Mouse (Mus musculus) megakaryocyte-erythroid progenitor cell, adult 5-6 weeks (primary cell): ENCODE measurements around the gene Snap23. TPM values are rescaled to one million over a fixed set of nuclear protein-coding genes. Genes with fewer than 3 reads are reported as not detected.

Source experiments
- ATAC-seq: replicated peaks from 2 replicates; pipeline ENCODE4 v1.8.0; 2016; ENCODE audit warnings: mild to moderate bottlenecking, inconsistent platforms; ENCODE audit not compliant: severe bottlenecking, poor library complexity, low FRiP score, low TSS enrichment
- total RNA-seq, 2 experiments: library from RNA; stranded (forward) in 1 of 2; stranded (reverse) in 1 of 2; fragments of 200-1000, 215-1000 nt in 1 of 2; fragments of >200 nt in 1 of 2; fragmentation: Nextera tagmentation in 1 of 2; gene quantifications; 2 replicates each; pipeline ENCODE4 v1.2.3; 2014 to 2017

Gene Snap23
- total RNA-seq, 2 experiments from 2014 or later: 76.4 to 136 TPM

GRCm38 (mm10) chr2:120575978-120576377 lies 8.5 kb downstream of the Snap23 start:
- ATAC-seq: peak; percentile 92

DNA sequence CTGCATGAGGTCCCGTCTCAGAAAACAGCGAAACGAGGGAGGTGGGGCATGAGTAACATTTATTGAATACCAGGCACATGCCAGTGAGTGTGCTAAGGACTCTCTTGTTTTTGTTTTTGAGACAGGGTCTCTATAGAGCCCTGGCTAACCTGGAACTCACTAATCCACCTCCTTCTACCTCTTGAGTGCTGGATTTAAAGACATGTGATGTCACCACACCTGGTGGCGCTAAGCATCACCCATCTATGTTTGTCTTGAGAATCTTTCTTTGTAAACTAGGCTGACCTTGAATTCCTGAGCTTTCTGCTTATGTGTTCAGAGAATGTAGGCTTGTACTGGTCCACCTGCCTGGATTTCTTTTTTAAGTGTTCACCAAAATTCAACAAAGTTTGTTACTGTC lies 10.3 kb downstream of the Snap23 start:
- ATAC-seq: no peak

DNA sequence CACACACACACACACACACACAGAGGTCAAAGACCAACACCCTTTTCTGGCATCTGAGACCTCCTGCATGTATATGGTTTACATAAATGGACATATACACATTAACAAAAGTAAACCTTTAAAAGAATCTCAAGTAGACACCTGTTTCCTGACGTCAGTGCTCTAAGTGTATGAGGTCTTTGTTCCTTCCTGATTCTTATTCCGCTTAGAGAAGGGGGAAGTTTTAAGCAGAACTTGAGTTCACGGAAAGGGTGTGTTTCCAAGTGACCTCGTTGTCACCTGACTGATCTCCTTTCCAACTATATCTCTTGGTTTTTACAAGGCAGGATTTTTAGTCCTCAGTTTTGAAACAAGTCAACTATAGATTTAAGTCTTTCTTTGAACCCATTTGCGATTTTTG lies 10.8 kb downstream of the Snap23 start:
- ATAC-seq: no peak

GRCm38 (mm10) chr2:120589759-120590158 lies 22.3 kb downstream of the Snap23 start:
- ATAC-seq: no peak

GRCm38 (mm10) chr2:120592227-120592626 lies 24.8 kb downstream of the Snap23 start:
- no peak for ATAC-seq

DNA sequence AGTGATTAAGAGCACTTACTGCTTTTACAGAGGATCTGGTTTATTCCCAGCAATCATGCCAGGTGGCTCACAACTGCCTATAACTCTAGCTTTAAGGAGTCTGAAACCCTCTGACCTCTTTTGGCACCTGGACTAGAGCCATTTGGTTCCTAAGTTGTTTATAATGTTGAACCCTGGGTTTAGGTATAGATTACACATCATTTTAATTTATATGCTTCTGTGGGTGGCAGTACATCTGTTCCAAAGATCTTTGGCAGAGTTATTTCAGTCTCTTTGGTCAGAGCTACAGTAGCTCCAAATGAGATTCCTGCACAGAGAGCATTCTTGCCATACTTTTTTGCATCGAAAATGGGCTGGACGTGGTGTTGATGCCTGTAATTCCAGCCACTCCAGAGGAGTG lies 30.3 kb downstream of the Snap23 start:
- ATAC-seq: no peak

DNA sequence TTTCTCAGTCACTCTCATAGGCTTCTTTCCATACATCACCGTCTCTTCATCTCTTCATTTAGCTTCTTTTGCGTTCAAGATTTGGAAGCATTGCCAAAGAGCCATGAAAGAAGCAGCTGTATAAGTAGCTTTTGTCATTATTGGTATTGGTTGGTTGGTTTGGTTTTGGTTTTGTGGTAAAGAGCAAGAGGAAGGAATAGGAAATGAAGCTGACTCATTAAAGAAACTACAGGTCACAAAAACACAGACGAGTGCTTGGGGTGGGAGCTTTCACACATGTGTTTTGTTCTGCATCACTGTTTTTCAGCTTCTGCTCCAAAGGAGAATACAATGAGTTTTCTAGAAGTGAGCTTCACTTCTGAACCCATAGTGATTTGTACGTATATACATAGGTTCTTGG lies 32.0 kb downstream of the Snap23 start:
- no peak for ATAC-seq

GRCm38 (mm10) chr2:120606021-120606690 lies 38.7 kb downstream of the Snap23 start:
- 0 out of 2 replicates have a peak, but pooled peaks have one; percentile 36 for ATAC-seq

GRCm38 (mm10) chr2:120608830-120609723 lies 41.6 kb downstream of the Snap23 start, which contains the start of the genes Haus2 and Lrrc57:
TSS of gene Haus2 (plus strand) at chr2:120609383.
TSS of gene Lrrc57 (minus strand) at chr2:120609520.
- ATAC-seq: peak; percentile 93

- no peak for ATAC-seq
Measured at GRCm38 (mm10) chr2:120616279-120617163, 49.0 kb downstream of the Snap23 start.

DNA sequence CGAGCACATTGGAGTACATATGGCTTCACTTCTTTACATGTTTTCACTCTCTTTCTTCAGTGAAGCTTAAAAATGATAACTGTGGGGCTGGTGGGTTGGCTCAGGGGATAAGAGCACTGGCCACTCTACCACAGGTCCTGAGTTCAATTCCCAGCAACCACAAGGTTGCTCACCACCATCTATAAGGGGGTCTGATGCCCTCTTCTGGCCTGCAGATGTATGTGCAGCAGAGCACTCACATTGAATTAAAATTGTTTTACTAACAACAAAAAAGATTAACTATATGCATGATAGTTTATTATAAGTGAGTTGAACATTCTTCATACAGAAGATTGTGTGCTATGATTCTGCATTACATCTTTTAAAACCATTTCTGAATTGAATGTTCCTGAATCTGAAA lies 52.1 kb downstream of the Snap23 start:
- no peak for ATAC-seq

DNA sequence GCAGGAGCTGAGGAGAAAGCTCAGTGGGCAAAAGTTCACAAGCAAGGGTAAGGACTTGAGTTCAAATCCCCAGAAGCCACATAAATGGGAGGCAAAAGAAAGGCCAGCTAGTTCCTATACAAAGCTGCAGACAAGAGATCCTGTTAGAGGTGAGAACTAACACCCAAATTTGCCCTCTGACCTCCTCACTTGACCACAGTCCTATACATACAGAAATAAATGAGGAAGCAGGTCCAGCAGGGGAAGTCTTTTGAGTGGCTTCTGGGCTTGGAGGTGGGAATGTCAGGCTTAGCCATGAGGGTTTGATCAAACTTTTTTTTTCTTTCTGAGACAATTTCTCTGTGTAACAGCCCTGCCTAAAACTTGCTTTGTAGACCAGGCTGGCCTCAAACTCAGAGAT lies 55.4 kb downstream of the Snap23 start:
- no peak for ATAC-seq

DNA sequence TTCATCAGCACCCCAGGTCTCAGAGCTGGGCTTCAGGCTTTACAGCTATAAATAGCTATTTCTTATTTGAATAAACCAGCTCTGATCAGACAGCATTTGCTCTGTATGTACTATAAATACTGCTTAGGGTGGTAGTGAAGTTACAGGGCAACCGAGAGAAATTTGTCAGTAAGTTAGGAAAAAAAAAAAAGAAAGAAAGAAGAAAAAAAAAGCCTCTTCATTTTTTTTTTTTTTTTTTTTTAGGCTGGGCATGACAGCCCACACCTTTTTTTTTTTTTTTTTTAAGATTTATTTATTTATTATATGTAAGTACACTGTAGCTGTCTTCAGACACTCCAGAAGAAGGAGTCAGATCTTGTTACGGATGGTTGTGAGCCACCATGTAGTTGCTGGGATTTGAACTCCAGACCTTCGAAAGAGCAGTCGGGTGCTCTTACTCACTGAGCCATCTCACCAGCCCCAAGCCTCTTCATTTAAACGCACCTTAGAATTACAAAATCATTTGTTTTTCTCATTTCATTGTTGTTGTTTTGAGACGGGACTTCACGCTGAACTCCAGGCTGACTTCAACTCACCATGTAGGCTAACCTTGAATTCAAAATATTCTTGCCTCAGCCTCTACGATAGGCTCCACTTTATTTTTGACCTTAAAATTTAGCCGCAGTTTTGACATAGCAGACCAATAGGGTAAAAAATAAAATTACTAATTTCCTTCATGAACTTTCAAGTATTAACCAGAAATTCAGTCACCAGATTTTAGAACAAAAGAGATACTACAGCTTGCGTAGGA lies 60.8 kb downstream of the Snap23 start:
- no peak for ATAC-seq

DNA sequence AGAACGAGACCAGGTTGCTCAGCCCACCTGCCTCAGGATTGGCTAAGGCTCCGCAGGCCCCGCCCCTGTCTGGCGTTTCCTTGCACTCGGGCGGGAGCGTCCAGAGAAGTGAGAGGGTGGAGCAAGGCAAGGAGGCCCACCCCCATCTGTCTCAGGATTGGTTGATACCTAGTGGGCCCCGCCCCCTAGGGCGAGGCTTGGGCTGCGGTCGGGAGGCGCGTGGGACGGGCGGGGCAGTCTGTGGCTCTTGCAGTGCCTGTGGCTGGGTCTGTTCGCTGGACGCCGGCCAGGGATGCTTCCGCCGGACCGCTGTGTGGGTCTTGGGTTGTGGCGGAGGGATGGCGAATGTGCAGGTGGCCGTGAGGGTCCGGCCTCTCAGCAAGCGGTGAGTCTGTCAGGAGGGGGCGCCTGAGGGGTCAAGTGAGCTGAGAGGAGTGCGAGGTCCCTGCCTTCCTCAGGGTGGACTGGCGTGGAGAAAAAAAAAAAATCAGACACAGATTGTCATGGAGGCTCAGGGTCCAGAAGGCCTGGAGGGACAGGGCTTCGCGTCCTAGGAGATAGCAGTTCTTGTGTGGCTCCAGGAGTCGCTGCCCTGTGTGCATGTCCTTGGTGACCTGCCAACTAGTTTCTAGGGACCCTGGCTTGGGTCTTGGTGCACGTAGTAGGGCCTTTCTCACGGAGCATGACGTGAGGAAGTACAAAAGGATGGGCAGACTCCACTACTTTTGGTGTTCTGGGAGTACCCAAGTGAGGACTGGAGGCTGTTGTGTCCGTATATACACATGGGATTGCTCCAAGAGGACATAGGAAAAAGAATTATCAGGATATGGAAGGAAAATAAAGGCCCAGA lies 61.6 kb downstream of the Snap23 start, which contains the start of gene Stard9:
TSS of gene Stard9 (plus strand) at position 236 of the 850 bp plus-strand sequence.
- ATAC-seq: peak; percentile 99

DNA sequence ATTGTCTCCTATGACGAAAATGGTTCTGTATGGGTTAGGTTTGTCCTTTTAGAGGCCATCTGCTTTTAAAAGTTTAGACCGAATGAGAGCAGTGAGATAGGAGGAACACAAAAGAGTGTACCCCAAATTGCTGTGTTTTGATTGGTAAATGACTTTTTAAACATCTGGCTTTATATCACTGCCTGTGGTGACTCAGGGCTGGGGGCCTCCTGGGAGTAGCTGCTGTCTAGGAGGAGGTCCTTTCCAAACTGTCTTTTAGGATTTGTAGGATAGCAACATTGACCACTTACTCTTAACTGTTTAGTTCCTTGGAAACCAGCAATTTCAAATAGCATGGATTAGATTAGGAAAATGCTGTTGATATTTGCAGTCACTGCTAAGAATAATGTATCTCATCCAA lies 62.8 kb downstream of the Snap23 start:
- ATAC-seq: no peak

DNA sequence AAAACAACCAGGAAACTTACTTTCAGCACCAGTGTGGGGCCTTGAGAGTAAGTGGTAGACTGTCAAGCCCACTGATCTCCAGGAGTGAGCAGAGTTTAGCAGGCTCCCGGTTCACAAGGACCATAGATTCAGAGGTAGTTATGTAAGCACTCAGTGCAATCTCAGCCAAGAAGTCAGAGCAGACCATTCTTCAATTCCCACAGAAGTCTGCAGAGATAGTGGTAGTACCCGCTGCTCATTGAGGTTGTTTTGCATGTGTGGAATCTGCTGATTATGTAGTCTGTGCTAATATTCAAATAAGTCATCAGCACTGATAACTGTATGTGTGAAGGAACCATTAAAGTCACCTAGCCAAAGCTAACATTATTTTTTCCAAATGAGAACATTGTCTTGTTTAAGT lies 63.2 kb downstream of the Snap23 start:
- ATAC-seq: no peak

DNA sequence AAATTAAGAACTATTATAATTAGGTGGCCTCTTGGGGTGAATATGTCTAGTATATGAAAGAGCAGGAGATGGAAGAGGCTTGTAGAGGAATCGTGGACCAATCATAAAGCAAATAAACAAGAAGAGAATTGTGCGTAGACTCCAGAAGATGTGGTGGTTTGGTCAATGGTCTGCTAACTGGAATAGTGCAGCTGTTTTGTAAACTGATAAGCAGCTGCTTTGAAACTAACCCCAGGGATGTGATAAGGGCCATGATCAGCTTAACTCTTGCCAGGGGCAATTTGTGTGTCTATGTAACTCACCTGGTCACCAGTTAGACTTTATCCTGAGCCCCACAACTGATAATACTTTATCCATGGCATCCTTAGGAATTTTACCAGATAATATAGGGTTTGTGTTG lies 64.0 kb downstream of the Snap23 start:
- no peak for ATAC-seq

GRCm38 (mm10) chr2:120631957-120632356 lies 64.5 kb downstream of the Snap23 start:
- ATAC-seq: no peak
